Mouse (Mus musculus) spleen, postnatal 10 days (tissue): ENCODE measurements at regions not wholly inside any gene's neighbourhood (a gene's known extent, or its start where the extent isn't known, plus 50 kb on each side); places are given as distances from the start of the nearest gene placed in this dataset.

Source experiments
- DNase-seq, 2 experiments: peaks; one replicate each; pipeline ENCODE4 v3.0.0; 2021 to 2022; ENCODE audit warnings: low spot score in 2 of 2

DNA sequence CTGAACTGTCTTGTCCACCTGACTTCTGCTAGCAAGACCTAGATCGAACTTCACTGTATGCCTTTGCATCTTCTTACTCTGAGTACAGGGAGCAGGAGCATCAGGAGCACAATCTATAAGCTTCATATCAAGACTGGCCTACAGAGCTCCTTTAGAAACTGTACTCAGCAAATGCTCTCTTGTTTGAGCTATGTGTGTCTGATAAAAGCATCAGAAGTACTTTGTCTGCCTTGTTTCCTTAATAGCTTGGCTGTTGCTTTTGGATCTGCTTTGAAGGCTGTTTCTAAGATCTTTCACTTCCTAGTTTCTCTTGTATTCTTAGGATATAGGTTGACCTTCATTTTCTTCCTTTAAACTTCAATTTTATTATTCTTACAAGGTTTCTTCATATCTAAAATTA is 175.3 kb upstream of the Cypt12 start:
- no peak for DNase-seq

- DNase-seq: no peak
These were observed 169.1 kb upstream of the Cypt12 start for GRCm38 (mm10) chr3:17779152-17779551.

DNA sequence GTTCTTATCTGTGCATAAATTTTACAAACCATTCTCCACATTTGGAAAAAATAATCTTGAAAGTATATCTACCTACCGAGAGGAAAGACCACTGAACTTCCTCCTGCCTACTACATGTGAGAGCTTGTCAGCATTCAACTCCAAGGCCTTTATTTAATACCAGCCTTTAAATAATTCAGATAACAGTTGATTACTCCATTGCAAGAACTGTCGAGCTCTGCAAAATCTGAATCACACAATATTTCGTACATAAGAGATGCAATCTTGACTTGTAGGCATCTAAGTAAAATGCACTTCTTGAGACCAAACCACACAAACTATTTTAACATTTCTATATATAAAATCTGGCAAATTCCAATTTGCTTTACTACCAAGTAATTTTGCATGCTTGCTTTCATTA is 164.1 kb upstream of the Cypt12 start:
- no peak for DNase-seq

GRCm38 (mm10) chr3:17784587-17784986 is 163.6 kb upstream of the Cypt12 start:
- no peak for DNase-seq

GRCm38 (mm10) chr3:17785106-17786022 is 162.8 kb upstream of the Cypt12 start:
- no peak for DNase-seq

DNA sequence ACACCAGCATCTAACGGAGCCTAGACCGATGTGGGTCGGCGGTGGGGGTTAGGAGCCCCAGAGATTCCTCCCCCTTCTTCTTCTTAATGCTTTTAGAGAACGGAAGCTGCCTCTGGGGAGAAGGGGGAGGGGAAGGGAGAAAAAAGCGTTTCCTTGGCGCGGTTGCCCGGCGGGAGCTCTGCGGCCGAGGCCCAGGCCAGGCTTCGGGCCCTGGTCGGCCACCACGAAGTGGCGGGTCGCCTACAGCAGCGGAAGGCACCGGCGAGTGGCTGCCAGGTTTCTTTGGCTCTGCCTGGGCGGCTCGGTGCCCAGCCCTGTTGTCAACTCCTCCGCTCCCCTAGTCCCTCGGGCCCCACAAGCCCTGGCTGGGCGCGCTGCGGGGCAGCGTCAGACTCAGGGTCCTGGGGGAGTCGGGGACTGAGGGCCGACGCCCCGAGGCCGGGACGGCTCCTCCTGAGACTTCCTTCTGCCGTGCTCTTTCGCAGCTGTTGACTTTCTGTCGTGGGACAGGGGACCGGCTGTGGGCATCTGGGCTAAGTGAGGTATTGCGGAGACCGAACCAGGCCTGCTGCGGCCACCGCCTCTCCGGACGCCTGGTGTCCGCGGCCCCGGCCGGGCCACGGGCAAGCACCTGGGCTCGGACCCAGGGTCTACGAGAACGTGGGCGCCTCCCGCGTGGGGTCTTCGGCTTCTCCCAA is 162.0 kb upstream of the Cypt12 start:
- DNase-seq: no peak

DNA sequence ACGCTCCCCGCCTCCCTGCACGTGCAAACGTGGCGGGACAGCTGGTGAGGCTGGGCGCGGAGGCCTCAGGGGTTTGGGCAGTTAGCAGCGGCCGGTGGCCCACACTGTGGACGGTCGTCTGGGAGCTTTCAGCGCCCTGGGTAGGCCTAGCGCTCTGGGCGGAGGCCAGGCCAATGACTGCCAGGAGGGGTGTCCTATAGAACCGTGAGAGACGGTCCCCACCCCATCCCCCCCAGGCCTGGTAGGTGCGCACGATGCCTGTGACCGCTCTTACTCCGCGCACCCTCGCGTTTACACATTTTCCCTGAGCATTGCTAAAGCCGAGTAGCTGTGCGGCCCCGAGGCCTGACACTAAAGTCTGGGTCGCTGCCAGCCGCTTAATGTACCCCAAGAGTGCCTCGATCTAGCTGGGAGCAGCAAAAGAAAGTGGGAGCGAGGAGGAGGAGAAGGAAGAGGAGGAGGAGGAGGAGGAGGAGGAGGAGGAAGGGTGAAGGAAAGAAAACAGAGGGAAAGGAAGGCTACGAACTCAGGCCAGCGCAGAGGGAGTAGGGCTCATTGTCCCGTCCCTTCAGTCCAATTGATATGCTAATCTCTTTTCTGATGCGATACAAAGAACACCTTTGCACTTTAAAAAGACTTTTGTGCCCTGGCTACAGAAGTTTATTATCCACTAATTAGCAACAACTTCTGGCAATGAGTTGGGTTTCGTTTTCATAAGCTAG is 161.3 kb upstream of the Cypt12 start:
- DNase-seq: no peak

DNA sequence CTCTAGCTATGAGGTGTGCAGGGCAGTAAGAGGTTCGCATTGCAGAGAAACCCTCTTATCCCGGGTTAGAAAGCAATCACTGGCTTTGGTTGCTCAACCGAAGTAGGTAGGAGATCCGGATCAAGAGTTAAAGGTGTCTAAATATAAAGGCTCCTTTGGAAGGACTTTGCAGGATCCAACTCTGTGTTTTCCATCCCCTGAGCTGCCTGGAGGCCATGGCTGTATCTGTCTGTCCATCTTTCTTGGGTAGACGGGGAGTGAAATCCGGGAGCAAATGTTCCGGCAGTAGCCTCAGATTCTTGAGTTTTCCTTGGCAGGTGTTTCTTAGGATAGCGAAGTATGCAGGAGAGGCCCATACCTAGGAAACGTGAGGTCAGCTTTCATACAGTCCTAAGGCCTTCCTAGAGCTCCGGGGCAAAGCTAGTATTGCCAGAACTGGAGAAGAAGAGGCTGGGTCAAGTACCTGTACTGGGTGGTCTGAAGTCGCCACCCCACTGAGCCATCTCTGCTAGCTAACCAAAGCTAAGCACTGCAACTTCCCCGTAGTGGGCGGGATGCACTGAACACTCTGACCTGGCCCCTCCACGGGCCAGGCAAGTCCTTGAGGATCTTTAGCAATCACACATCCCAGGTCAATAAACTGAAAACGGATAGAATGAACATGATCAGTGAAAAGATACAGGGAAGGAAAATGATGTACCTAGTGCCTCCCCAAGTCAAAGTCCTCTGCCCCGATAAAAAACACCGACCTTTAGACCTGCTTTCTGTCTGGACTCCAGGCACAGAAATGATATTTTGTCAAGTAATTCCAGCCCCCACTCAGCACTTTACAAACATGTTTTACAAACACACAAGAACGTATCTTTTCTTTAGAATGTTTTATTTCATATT is 160.5 kb upstream of the Cypt12 start:
- DNase-seq: no peak

- no peak for DNase-seq
These were observed 159.9 kb upstream of the Cypt12 start for GRCm38 (mm10) chr3:17788334-17788720.

- no peak for DNase-seq
These were observed 159.4 kb upstream of the Cypt12 start for GRCm38 (mm10) chr3:17788778-17789299.

DNA sequence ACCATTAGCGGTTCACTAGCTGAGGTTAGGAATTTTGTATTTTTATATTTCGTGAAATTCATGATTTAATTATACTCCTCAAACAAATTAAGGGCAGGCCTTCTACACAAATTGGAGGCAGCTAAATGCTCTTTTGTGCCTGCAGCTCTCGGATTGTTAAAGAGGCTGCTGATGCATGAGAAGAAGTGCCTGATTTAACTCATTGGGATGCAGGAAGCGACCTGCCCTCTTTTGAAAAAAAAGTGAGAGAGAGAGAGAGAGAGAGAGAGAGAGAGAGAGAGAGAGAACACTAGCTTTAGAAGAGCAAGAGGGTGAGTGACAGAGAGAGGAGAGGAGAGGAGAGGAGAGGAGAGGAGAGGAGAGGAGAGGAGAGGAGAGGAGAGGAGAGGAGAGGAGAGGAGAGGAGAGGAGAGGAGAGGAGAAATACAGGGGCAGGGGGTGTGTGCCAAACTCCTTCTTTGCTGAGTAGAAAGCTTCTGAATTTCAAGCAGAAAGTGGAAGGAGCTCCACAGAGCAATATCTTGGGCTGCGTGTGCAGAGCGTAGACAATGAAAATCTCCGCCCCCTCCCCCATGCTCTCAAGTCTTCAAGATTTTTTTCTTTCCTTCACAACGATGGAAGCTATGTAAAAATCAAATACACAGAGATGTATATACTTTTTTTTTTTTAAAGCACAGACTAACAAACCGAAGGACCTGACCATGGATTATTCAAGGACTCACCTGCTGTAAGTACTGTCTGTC is 158.6 kb upstream of the Cypt12 start:
- DNase-seq: no peak

- DNase-seq: no peak
These were observed 157.9 kb upstream of the Cypt12 start for GRCm38 (mm10) chr3:17790331-17790730.

DNA sequence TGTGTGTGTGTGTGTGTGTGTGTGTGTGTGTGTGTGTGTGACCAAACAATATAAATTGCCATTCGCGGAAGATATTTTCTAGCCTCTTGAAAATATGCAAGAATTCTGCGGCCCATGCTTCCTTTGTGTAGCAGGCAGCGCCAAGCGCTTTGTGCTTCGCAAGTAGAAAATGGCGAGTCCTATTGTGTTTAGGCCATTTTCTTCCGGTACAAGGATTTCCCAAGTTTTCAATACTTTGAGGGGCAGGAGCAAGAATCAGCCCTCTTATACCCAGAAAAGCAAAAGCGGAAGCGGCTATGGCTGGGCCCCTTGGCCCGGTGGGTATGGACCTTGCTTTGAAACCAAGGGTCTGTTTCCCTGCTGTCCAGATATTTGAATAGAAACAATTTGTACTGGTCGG is 157.4 kb upstream of the Cypt12 start:
- no peak for DNase-seq

GRCm38 (mm10) chr3:17791381-17792320 is 156.6 kb upstream of the Cypt12 start:
- no peak for DNase-seq

DNA sequence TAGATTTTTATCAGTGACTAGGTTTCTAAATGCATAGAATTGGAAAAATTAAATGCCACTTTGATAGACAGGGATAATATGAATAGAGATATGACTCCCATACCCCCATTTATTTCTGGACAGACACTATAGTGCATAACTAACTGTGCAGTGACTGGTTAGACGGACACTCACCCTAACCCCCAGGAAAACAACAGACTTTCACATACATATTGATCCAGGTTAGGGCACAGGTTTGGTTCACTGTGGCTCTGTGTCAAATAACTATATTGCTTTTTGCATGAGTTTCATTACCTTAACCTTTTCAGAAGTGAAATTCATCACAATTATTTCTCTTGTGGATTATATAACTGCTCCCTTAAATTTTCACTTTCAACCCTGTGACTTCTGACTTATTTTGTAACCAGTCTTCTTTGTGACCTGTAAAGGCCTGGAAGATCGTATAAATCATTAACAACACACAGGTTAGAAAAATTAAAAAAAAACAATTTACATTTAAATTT is 155.6 kb upstream of the Cypt12 start:
- no peak for DNase-seq

DNA sequence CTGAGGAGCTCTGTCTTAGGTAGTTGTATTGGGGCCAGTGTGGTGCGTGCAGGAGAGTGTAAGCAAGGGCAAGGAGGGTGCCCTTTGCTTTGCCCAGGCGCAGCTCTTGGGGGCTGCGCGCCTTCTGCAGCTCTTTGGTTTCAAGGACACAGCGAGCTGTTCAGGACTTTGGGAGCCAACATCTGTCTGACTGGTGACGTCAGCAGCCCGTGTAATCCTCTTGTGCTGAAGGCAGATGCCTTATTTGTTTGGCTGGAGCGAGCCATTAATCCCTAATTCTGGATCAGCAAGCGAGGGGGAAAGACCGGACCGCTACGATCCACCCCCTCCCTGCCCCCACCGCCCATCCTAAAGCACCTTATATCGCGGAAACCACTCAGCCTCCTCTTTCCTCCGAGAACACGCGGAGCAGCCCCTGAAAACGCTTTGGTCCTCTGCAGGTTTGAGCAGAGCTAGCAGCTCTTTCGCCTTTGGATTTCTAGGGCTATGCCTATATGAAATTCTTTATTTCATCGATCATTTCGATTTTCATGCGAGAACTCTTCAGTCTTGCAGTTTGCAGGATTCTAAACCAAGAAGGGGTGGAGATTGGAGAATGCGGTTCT is 154.5 kb upstream of the Cypt12 start:
- no peak for DNase-seq

- DNase-seq: no peak
These were observed 153.8 kb upstream of the Cypt12 start for GRCm38 (mm10) chr3:17794251-17795061.
